Mouse (Mus musculus) erythroid progenitor cell, adult 5-6 weeks (primary cell): ENCODE results near the gene Fam120a. TPM values are rescaled to one million over a fixed set of nuclear protein-coding genes. Genes with fewer than 3 reads are reported as not detected.

Experiments
- ATAC-seq: replicated peaks from 2 replicates; pipeline ENCODE4 v1.8.0; 2016; ENCODE audit warnings: moderate number of reproducible peaks, mild to moderate bottlenecking, moderate TSS enrichment, inconsistent platforms; ENCODE audit not compliant: poor library complexity, low FRiP score, severe bottlenecking
- total RNA-seq, 2 experiments: library from RNA; stranded (forward) in 1 of 2; stranded (reverse) in 1 of 2; fragments of 150-400 nt in 1 of 2; fragments of 186-747, 209-891 nt in 1 of 2; gene quantifications; 2 replicates each; pipeline versions ENCODE4 v1.2.3 to v1.2.4; 2015 to 2017; ENCODE audit warnings: low replicate concordance in 2 of 2

Gene Fam120a
- total RNA-seq (2015; ENCODE audit: low replicate concordance) (158 and 188 TPM in 2 replicates), total RNA-seq (2017; ENCODE audit: low replicate concordance) (102 and 103 TPM in 2 replicates)

DNA sequence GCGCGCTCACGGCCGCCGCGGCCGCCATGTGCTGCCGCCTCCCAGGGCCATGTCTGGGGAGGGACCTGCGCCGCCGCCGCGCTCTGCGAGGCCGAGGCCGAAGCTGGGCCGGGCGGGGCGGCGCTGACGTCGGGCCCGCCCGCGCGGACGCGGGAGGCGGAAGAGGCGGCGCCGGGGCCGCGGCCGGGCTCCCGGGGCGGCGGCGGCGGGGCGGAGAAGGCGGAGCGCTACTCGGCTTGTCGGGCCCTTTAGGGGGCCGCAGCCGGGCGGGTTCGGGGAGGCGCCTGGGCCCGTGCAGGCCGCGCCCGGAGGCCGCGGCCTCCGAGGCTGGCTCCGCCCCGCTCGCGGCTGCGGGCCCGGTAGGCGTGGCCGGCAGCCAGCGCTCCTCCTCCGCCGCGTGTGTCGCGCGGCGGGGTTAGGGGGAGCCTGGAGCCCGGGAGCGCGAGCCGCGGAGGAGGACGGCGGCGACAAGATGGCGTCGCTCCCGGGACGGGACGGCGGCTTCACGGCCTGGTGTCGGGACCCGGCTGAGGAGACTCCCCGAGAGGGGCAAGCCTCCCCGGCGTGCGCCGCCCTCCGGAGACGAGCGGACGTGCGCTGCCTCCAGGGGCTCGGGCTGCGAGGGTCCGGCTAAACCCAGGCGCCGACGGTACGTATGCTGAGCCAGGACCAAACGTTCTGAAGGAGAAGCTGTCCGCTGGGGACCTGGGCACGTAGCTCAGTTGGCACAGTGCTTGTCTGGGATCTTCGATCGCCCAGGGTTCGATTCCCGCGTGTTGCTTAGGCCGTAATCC is at the start of gene Fam120a:
Fam120a (minus strand) TSS at position 62 of the 794 bp plus-strand sequence.
- peak; percentile 77 for ATAC-seq

DNA sequence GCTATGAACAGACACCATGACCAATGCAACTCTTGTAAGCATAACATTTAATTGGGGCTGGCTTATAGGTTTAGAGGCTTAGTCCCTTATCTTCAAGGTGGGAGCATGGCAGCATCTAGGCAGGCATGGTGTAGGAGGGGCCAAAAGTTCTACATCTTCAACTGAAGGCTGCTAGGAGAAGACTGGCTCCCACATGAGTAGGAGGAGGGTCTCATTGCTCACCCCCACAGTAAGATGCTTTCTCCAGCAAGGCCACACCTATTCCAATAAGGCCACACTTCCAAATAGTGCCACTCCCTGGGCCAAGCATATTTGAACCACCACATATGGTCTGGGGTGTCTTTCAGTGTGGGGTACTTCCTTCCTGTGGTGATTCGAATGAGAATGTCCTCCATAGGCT is 49.6 kb upstream of the Fam120a start:
- no peak for ATAC-seq

DNA sequence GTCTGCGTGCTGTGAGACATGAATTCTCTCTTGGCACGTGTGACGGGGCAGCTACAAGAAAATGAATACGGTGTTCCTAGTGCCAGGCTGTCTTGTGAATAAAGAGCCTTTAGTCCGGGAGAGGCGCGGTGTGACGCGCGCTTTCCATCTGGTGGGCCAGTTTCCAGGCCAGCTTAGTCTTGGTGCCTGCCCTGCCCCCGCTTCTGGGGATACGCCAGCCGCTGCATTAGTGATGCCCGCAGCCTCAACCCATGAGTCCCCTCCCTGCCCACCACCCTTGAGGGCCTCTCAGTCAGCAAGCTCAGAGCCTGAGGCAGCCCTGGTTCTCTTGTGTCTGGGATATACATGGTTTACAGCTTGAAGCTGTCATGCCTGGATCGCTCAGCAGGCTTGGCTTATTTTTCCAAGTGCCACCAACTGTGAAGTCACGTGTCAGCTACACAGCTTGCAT is 48.5 kb upstream of the Fam120a start:
- no peak for ATAC-seq

DNA sequence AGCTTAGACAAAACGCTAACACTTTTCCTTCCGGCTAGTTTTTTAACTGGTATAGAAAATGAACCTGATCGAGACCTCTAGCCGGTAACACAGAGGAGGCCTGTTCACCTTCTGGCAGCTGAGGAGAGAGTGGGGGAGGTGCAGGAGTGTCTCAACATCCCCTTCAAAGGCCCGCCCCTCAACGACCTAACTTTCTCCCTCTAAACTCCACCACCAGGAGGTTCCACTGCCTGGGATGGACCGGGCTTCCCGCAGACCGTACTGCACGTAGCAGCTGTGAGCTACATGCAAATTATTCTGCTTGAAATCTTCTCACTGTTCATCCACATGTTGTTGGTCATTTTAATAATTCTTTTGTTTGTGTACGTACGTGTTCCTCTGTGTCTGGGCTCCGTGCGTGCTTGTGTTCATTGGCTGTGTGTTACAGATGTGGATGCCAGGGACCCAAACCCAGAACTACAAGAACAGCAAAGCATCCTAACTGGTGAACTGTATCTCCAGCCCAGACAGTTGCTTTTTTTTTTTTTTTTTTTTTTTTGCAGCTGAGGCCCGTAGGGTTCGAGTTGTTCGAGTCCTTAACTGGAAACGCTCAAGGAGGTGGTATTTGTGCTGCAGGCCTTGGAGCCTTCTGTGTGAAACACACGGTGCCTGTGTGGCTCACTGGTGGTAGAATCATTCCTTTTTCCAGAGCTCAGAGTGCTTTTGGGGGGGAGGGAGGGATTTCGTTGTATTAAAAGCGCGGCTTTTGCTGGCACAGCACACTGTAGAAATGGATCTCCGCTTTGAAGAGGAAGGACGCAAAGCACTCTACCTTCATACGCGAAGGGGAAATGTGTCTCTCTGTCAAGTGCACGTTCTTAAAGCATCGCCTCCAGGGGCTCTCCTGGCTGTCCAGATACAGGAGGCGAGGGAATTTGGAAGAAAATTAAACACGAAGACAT is 47.8 kb upstream of the Fam120a start:
- ATAC-seq: no peak

DNA sequence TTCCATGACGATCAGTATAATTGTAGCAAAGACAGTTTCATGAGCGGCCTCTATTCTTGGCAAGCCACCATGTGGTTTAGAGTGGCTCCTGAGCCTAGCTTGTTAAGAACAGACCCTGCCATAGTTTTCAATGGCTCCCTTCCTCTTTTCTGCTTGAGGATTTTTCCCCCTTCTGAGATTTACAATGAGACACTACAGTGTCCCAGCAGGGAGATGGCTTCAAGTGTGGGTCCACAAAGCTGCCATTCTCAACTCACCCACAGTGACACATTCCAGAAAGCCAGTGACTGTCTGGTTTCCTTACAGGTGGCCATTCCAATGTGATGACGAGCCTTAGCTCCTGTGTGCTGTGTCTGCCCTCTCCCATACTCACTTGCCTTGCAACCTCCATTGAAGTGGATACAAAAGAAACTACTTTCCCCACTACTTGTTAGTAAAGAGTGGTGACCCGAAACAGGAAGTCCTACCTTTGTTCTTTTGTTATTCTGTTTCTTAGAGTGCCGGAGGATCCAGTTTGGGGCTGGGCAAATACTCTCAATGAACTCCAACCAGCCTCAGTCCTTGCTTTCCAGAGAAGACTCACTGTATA is 45.5 kb upstream of the Fam120a start:
- ATAC-seq: no peak

DNA sequence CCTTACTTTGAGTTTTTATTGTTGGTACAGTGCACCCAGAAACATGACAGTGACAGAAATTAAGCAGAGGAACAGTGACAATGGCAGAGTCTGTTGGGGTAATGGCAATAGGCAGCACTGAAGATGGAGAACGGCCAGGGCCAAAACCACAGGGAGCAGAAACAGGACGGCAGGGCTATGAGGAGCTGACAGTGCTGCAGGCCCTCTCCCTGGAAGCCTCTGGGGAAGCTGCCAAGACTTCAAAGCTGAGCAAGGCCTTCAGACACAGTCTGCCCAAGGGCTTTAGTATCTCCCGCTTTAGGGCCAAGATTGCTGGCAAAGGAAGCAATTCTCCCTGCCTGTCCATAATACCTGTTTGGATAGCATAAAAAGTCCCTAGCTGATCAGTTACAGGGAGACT is 33.9 kb upstream of the Fam120a start:
- ATAC-seq: no peak

DNA sequence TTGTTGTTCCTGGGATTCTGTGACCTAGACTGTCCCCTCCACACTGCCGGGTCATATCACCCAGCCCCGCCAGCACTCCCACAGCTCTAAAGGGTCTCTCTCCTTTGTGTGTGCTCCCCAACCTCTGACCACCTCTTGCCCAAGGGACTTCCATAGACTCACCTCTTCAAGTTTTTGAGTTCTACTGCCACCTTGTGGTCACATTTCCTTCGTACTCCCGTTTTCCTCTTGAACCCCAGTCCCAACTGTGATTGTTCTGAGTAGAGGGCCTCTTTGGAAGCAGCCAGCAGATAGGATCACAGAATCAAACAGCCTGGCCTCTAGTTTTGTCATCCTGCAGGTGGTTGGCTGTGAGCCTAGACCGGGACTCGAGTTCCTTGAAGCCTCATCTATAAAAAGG is 30.8 kb upstream of the Fam120a start:
- peak; percentile 54; the same call in 1 of the 2 replicates for ATAC-seq

DNA sequence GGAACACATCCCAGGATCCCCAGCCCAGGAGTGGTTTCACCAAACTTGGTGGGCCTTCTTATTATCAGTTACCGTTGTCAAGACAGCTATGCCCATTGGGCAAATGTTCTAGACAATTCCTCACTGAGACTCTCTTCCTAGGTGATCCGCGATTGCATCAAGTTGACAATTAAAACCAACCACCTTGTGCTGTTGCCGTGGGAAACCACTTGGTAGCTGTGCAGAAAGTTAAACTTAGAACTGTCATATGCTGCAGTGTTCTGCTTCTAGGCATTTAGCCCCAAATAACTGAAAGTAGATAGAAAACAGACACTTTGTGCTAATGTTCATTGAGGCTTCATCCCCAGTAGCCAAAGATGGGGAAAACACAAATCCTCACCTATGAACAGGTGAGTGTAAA is 28.9 kb upstream of the Fam120a start:
- ATAC-seq: no peak

DNA sequence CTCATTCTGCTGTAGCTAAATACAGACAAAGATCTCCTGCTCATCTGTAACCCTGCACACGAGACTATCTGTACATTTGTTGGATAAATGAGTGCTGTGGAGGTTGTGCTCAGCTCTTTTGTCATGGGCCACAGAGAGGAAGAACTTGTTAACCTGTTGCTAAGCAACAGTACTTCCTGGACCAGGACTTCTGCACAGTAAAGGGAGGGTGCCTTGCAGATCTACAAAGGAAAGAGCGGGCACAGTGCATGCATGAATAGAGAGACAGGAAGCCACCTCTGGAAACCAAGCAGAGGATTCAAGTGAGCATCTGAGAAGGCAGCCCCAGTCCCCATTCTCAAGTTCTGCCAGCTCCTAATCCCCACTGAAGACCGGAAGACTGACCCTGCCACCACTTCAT is 27.1 kb upstream of the Fam120a start:
- no peak for ATAC-seq

DNA sequence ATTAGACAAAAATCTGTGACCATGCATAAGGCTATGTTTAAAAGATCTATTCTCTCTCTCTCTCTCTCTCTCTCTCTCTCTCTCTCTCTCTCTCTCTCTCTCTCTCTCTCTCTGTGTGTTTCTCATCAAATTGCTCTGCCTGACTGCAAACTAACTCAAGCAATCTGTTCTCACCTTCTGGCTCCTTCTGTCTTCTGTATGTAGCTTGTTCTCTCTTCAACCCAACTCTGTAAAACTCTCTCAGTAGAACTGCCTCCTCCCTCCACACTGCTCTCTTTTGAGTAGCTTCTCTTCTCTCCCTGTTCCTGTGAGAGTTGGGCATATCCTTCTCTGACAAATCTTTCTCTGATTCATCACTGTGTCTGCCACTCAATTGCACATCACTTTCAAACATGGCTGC is 25.1 kb upstream of the Fam120a start:
- no peak for ATAC-seq

DNA sequence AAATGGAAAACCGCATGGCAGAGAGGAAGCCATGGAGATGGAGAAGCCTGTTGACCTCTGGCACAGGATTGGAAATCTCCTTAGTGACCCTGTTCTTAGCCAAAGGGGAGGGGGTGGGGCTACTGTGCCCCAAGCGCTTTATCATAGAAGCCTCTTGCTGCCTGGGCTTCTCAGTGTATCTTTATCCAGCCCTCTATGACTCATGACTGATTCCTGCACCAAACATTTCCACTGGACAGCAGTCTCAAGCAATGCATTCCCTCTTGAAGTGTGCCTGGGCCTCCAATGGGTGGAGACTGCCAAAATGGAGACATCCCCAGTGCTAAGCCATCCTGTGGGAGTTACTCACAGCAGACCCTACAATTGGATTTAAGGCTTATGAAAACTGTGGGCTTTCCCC is 22.3 kb upstream of the Fam120a start:
- no peak for ATAC-seq

DNA sequence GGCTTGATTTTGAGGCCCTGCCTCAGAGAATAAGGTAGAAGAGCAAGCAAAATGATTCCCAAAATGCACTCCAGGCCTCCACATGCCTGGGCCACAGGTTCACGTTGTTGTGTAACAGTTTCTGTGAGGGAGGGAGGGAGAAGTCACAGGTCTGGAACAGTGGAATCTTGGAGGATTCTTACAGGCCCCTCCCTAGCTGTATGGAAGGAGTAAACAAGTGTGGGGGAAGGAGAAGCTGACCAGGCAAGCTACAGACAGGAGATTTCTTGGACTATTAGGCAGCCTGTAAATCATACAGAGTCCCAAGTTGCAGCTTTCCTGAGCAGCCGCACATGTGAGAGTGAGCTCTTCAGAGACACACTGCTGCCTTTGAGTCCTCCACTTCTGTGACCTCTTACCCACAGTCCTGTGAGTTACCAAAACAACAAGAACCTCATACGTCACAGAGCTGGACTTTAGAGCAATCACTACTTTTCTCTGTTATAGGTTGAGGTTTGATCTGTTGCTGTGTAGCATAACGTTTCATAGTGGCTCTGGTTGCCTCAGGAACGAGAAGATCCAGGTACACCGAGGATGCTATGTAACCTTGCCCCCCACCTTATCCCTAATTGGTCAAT is 14.8 kb upstream of the Fam120a start:
- no peak for ATAC-seq

DNA sequence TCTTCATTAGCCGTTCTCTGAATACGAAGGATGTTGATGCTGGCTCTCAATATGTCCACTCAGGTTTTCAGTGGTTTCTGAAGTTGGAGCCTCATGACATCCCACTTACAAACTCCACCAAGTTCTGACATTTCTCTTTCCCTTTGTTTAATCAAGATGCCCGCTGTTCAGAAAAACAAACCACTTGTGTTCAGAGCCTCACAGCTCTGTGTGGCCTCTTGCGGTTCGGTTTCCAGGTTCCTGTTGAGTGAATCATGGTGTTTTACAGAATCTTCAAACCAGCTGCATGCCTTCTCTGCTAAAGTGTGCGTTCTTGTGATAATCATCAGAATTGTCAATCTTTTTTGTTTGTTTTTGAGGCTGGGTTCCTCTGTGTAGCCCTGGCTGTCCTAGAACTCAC is 11.3 kb upstream of the Fam120a start:
- no peak for ATAC-seq

DNA sequence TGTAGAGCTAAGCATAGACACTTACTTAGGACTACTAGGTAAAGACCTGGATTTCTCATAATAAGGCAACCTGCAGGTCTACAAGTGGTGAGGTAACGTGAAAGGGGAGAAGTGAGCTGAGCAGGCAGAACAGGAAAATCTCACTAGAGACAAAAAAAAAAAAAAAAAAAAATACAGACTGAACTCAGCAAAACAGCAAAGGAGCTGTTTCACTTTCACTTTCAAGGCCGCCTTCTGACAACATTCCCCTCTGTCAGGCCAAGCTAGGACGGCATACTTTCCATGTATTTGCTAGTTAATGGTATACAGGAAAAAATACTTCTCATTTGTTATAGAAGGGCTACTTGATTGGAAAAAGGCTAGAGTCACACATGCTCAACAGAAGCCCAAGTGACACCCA is 10.0 kb upstream of the Fam120a start:
- no peak for ATAC-seq

DNA sequence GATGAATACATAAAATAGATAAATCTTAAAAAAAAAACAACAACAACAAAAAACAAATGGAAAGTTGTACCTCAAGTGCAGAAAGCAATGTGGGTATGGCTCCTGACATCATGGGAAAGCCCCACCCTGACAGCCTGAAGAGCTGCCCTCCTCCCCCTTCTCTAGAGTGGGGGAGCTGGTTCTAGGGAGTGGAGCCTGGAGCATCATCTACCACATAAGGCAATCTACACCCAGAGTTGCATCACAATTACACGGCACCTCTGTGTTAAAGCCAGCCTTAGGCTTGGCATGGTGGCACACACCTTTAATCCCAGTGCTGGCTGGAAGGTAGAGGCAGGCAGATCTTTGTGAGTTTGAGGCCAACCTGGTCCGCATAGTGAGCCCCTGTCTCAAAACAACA is 6.9 kb upstream of the Fam120a start:
- no peak for ATAC-seq

DNA sequence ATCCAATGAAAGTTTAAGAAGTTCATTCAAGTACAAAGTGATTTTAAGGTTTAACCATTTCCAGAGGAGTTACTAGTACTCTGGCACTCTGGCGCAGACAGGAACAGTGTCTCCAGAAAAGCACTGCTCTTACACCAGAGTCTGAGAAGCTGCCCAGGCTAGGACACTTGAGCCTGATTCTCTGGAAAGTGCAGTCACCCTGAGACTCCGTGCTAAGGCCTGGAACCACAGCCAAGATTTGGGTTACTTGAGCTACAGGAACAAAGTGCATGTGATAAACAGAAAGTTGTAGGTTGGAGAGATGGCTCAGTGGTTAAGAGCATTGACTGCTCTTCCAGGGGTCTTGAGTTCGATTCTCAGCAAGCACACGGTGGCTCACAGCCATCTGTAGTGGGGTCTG is 6.4 kb upstream of the Fam120a start:
- no peak for ATAC-seq

DNA sequence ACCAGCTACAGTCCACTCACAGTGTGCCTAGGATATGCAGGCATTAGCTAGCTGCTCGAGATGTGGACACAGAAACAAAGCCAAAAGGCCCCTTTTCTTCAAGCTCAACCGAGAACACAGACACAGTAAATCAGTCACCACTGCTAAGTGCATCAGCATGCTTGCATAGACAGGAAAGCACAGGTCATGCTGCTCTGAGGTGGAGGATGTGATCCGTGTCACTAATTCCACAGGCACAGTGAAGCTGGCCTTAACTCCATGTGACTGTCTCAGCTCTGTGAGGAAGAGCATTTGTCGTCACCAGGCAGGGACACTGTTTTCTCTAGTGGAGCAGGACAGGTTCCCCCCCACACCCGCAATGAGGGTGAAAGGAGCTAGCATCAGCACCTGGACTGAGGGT is 5.4 kb upstream of the Fam120a start:
- no peak for ATAC-seq

DNA sequence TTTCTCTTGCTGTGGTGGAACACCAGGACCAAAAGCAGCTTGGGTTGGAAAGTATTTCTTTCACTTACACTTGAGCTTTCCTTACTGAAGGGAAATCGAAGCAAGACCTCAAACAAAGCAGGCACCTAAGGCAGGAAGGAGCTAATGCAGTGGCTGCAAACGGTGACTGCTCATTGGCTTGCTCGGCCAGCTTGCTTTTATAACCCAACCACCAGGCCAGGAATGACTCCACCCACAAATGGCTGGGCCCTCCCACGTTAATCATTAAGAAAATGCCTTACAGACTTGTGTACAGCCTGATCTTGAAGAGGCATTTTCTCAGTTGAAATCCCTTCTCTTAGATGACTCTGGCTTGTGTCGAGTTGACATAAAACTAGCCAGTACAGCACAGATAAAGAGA is 3.2 kb upstream of the Fam120a start:
- ATAC-seq: peak; percentile 65

DNA sequence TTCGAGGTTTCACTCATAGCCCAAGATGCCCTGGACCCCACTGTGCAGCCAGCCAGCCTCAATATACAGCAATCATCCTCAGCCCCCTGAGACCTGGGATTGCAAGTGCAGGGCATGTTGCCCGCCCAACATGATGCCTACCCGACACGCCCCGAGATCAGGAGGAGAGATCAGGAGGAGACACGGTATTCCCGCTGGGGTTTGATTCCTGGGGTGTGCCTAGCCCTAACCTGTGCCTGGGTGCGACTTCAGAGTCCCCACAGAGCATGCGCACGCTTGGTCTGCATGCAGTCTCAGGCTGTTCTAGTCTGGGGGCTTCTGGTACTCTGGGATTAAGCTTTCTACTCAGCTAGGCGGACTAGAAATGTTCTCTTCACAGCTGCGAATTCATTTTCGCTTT is 2.7 kb upstream of the Fam120a start:
- no peak for ATAC-seq

DNA sequence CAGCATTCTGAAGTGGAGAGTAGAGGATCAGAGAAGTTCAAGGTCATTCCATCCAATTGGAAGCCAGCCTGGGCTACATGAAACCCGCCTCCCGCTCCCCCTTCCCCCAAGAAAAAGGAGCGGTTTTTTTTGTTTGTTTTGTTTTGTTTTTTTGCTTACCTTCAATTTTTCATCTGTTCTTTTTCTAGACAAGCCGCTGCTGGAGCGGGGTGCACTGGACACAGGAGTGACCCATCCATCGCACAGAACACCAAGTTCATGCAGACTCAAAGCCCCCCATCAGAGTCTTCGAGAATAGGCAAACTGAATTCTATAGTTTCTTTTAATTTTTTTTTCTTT is 902 bp upstream of the Fam120a start:
- no peak for ATAC-seq
